Mouse (Mus musculus) activated CD4-positive, CD25-positive, alpha-beta regulatory T cell, adult 9 weeks (primary cell): ENCODE measurements around the gene Ppdpf. TPM values are rescaled to one million over a fixed set of nuclear protein-coding genes. Genes with fewer than 3 reads are reported as not detected.

ENCODE experiments used
- polyA plus RNA-seq: library from polyadenylated mRNA; unstranded; fragments of 100-300 nt; shearing (Covaris generic); gene quantifications from one replicate; pipeline ENCODE4 v1.2.1, GENCODE M21; 2017

Ppdpf gene
- 306 TPM for polyA plus RNA-seq

DNA sequence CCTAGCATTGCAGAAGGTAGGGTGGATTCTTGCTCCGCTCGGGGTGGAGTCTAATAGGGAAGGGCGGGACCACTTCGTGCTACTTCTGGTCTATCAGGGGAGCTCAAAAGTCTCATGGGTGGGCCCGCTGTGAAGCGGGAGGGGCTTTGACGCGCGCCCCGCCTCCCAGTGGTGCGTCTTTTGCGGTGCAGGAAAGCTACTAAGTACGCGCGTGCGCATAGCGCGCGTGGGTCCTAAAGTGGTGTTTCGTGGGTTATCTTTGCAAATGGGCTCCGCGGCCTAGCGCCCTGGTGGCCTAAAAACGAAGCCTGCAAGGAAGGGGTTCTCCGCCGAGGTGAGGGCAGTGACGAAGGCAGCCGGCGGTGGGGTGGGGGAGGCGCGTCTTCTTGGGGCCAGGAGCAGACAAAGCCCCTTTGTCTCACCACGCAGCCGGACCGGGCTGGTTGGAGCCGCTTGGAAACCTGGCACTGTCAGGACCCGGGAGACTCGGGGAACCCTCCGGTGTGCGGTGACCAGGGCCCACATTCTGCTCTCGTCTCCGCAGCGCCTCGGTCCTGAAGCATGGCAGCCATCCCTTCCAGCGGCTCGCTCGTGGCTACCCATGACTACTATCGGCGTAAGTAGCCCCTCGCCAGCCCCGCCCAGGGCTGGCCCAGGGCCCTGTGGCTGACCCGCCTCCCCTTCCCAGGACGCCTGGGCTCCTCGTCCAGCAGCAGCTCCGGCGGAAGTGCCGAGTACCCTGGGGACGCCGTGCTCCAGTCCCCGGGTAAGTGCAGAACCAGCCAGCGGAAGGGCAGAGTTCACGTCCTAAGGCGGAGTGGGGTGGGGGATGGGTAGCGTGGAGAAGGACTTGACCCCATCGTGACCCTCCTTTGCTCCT is at the start of gene Ppdpf:
Gene Ppdpf (plus strand): TSS at position 127 of the 880 bp plus-strand sequence.

DNA sequence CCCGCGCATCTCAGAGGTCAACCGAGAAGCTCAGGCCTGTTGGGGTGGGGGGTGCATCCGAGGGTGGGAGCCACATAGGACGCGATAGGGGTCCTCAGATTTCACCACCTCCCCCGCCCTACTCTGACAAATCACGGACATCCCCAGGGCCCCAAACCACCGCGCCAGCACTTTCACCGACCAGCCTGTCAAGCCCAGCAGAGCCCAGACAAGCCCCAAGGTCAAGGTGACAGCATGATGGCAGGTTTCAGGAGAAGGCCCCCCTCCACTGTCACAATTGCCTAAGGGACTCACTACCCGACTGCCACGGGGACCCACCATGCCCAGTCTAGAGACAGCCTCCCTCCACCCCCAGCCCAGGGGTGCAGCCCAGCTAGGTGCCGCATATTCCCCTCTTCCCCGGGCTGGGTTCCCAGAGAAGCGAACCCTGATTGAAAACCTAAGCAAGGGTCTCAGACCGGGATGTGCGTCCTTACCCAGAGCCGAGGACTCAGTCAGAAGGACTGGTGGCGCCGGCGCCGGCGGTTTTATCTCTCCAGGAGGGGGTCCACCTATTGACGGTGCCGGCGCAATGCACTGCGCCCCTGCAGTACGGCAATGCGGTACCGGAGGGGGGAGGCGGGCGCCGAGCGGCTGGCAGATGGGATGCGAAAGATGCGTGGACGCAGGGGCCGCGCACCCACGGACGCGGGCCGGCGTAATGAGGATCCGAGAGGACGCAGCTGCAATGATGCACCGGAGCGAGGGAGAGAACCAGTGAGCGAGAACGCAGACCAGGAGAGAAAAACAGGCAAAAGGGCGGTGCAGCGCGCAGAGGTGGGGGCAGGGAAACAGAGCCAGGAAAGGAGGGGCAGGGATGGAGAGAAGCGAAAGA is 30.6 kb upstream of the Ppdpf start, which contains the start of gene Eef1a2:
Gene Eef1a2 (minus strand): TSS at position 767 of the 874 bp plus-strand sequence.

DNA sequence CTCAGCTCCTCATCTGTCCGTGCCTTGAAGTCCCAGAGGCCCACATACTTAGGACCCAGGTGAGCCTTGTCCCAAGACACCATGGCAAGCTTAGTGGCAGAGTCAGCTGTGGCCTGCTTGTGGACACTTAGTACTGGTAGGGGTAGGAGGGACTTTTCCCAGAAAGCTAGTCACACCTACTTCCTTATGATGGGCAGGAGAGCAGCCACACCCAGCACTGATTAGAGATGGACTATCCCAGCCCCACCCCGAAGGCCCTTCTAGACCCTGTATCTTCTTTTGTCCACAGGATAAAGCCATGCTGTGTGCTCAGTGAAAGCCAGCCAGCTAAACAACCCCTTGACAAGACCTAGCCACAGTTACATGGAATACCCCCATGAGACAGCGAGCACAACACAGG is 15.4 kb downstream of the Ppdpf start, which contains the start of gene Ptk6:
Gene Ptk6 (minus strand): TSS at position 368 of the 400 bp plus-strand sequence.

DNA sequence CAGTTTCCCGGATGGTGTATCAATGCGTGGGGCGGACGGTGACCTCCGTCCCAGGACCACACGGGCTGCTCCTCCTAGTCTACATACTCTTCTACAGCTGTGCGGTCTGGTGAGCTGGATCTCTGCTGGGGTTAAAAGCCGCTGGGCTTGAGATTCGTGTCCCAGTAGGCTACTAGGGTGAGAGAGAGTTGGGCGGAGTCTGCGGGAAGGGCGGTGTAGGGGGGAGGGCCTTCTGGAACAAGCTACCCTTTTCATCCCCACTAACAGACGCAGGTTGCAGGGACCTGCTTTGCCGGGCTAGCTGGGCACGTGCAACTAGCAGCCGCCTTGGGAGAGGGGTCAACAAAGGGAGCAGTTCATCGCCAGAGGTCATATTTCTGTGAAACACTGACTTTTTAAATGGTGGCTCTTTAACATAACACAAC is 26.0 kb downstream of the Ppdpf start, which contains the start of gene Srms:
Gene Srms (minus strand): TSS at position 165 of the 425 bp plus-strand sequence.

DNA sequence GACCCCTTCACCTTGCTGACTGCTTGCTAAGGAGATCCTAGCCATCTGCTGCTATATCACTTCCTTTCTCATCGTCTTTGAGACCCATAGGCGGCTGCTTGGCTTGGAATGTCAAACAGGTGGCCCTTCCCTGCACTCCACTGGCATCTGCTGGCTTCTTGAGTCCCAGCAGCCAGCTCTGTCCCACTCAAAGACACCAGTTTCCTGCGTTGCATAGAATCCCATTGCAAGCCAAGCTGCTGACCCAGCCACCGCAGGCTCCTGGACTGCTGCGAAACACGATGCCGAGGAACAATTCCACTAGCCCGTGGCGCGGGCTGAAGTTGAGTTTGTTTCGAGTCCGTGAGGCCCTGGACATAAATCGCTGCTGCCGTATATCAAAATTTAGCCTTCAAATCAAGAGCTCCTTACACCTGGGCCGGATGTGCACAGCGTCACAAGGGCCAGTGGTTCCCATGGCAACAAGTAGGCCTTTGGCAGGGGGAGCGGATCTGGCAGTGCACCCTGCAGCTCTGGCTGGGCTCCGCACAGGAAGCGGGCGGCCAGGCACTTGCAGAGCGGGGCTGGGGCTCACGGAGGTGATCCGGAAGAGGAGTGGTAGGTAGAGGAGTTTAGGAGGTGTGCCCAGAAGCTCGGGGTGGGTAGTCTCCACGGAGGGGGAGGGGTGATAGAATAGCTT is 32.6 kb downstream of the Ppdpf start, which contains the start of gene Fndc11:
Gene Fndc11 (plus strand): TSS at position 476 of the 679 bp plus-strand sequence.

Other genes with a start within 250 kb of the Ppdpf start
- not detected for gene Nkain4, start 232.5 kb upstream of the Ppdpf start, polyA plus RNA-seq
- 81.9 TPM for gene Arfgap1, start 220.0 kb upstream of the Ppdpf start, polyA plus RNA-seq
- 1.8 TPM for gene Col20a1, start 200.7 kb upstream of the Ppdpf start, polyA plus RNA-seq
- not detected for gene Chrna4, start 143.7 kb upstream of the Ppdpf start, polyA plus RNA-seq
- gene Kcnq2, start 51.9 kb upstream of the Ppdpf start, polyA plus RNA-seq, result not detected
- gene Eef1a2, start 30.2 kb upstream of the Ppdpf start, polyA plus RNA-seq, result not detected
- not detected for gene Ptk6, start 15.5 kb downstream of the Ppdpf start, polyA plus RNA-seq
- gene Srms, start 25.9 kb downstream of the Ppdpf start, polyA plus RNA-seq, result 1.5 TPM
- gene Fndc11, start 32.8 kb downstream of the Ppdpf start, polyA plus RNA-seq, result 0.46 TPM
- gene Helz2, start 54.8 kb downstream of the Ppdpf start, polyA plus RNA-seq, result 24.2 TPM
- 8.8 TPM for gene Gmeb2, start 100.8 kb downstream of the Ppdpf start, polyA plus RNA-seq
- gene Stmn3, start 127.3 kb downstream of the Ppdpf start, polyA plus RNA-seq, result not detected
- 63.6 TPM for gene Rtel1, start 132.5 kb downstream of the Ppdpf start, polyA plus RNA-seq
- 101 TPM for gene Zgpat, start 177.7 kb downstream of the Ppdpf start, polyA plus RNA-seq
- gene Arfrp1, start 178.2 kb downstream of the Ppdpf start, polyA plus RNA-seq, result 146 TPM
- 355 TPM for gene Lime1, start 192.8 kb downstream of the Ppdpf start, polyA plus RNA-seq